Mouse (Mus musculus) bone marrow macrophage, adult 2 months (primary cell): Measurements from ENCODE around the gene Slc1a1. TPM values are rescaled to one million over a fixed set of nuclear protein-coding genes. Genes with fewer than 3 reads are reported as not detected.

Experiments used
- H3K27ac ChIP-seq: 2 replicates; pipeline ENCODE4 v1.5.1; 2012; ENCODE audit warnings: low read depth, low read length; ENCODE audit not compliant: insufficient read depth
- H3K4me1 ChIP-seq: 2 replicates; pipeline ENCODE4 v1.6.1; 2012; ENCODE audit warnings: low read length; ENCODE audit not compliant: control insufficient read depth, insufficient read depth
- H3K4me3 ChIP-seq: 2 replicates; pipeline ENCODE4 v1.5.1; 2012; ENCODE audit warnings: mild to moderate bottlenecking, low read length, moderate library complexity; ENCODE audit not compliant: insufficient read depth
- CTCF ChIP-seq: IDR thresholded peaks from 2 replicates; pipeline ENCODE4 v1.5.1; 2012; ENCODE audit warnings: low read depth, mild to moderate bottlenecking, low read length, moderate library complexity
- POLR2A ChIP-seq: IDR thresholded peaks from 2 replicates; pipeline ENCODE4 v1.6.1; 2012; ENCODE audit warnings: mild to moderate bottlenecking, low read depth, low read length, borderline replicate concordance
- polyA plus RNA-seq: library from polyadenylated mRNA; stranded (reverse); fragments of >200 nt; gene quantifications from 2 replicates; pipeline ENCODE4 v1.2.4, GENCODE M21; 2012; ENCODE audit not compliant: missing spikeins, insufficient read depth, insufficient read length

Slc1a1 gene
- polyA plus RNA-seq, 1 experiment, result not detected

- no peak for TF ChIP-seq POLR2A
- no peak for TF ChIP-seq CTCF
- Histone ChIP-seq H3K4me1 (no peaks in the 10 kb centered on the region), H3K4me3 (no peak overlapping the region), H3K27ac (no peak overlapping the region)
Observed at GRCm38 (mm10) chr19:28903536-28904119, 68.8 kb downstream of the Slc1a1 start.

- no peak overlapping the region for H3K27ac ChIP-seq
- TF ChIP-seq CTCF, result no peak
- H3K4me3 ChIP-seq, result no peak overlapping the region
- H3K4me1 ChIP-seq, result no peaks in the 10 kb centered on the region
Observed at GRCm38 (mm10) chr19:28908186-28908585, 73.3 kb downstream of the Slc1a1 start.

- H3K4me1 ChIP-seq, result no peaks in the 10 kb centered on the region
- H3K27ac ChIP-seq, result no peak overlapping the region
- H3K4me3 ChIP-seq, result no peak overlapping the region
- TF ChIP-seq POLR2A (no peak), CTCF (no peak)
Observed at GRCm38 (mm10) chr19:28908693-28909092, 73.8 kb downstream of the Slc1a1 start.

- H3K27ac ChIP-seq, result no peak overlapping the region
- TF ChIP-seq CTCF, result no peak
- TF ChIP-seq POLR2A, result no peak
- peaks cover 9% of the 10 kb centered on the region; the same call in 1 of the 2 replicates for H3K4me1 ChIP-seq
- H3K4me3 ChIP-seq, result no peak overlapping the region
Observed at GRCm38 (mm10) chr19:28914598-28914997, 79.7 kb downstream of the Slc1a1 start.

GRCm38 (mm10) chr19:28915602-28916250 is 80.9 kb downstream of the Slc1a1 start:
- TF ChIP-seq CTCF (no peak), POLR2A (no peak)
- Histone ChIP-seq H3K27ac (no peak overlapping the region), H3K4me1 (peaks cover 9% of the 10 kb centered on the region; the same call in 1 of the 2 replicates), H3K4me3 (no peak overlapping the region)

GRCm38 (mm10) chr19:28916492-28916891 is 81.6 kb downstream of the Slc1a1 start:
- no peak overlapping the region for H3K27ac ChIP-seq
- no peak for TF ChIP-seq CTCF
- no peak for TF ChIP-seq POLR2A

GRCm38 (mm10) chr19:28917839-28918238 is 83.0 kb downstream of the Slc1a1 start:
- Histone ChIP-seq H3K4me1 (peaks cover 9% of the 10 kb centered on the region; the same call in 1 of the 2 replicates), H3K27ac (no peak overlapping the region), H3K4me3 (no peak overlapping the region)
- no peak for TF ChIP-seq POLR2A
- no peak for TF ChIP-seq CTCF

More at GRCm38 (mm10) chr19:28916492-28916891, 81.6 kb downstream of the Slc1a1 start:
- Histone ChIP-seq H3K4me3 (no peak overlapping the region), H3K4me1 (peaks cover 9% of the 10 kb centered on the region; the same call in 1 of the 2 replicates)

GRCm38 (mm10) chr19:28926366-28926765 is 91.5 kb downstream of the Slc1a1 start:
- no peak for TF ChIP-seq POLR2A
- TF ChIP-seq CTCF, result no peak
- Histone ChIP-seq H3K27ac (no peak overlapping the region), H3K4me3 (no peak overlapping the region), H3K4me1 (no peaks in the 10 kb centered on the region)

GRCm38 (mm10) chr19:28927396-28927795 is 92.5 kb downstream of the Slc1a1 start:
- no peak overlapping the region for H3K4me3 ChIP-seq
- no peaks in the 10 kb centered on the region for H3K4me1 ChIP-seq
- TF ChIP-seq POLR2A, result no peak
- no peak for TF ChIP-seq CTCF
- no peak overlapping the region for H3K27ac ChIP-seq

GRCm38 (mm10) chr19:28929034-28929433 is 94.2 kb downstream of the Slc1a1 start:
- Histone ChIP-seq H3K4me1 (no peaks in the 10 kb centered on the region), H3K4me3 (no peak overlapping the region), H3K27ac (no peak overlapping the region)
- TF ChIP-seq CTCF, result no peak
- no peak for TF ChIP-seq POLR2A
